Mouse (Mus musculus) embryonic facial prominence, embryonic 15.5 days (tissue): ENCODE results near the gene Pla2g4b. TPM values are rescaled to one million over a fixed set of nuclear protein-coding genes. Genes with fewer than 3 reads are reported as not detected.

Experiments
- ATAC-seq: fragments of 200-750 bp; cut with Nextera tagmentation; 2 replicates; pipeline ENCODE4 v1.8.0; 2017; ENCODE audit warnings: low read depth, moderate TSS enrichment; ENCODE audit not compliant: insufficient number of reproducible peaks, low FRiP score, low TSS enrichment
- H3K27ac ChIP-seq: fragments of 300-500 bp; sonication (generic); replicated peaks from 2 replicates; pipeline ENCODE4 v1.5.1; 2015; ENCODE audit warnings: mild to moderate bottlenecking, inconsistent platforms
- H3K27me3 ChIP-seq: fragments of 300-500 bp; sonication (generic); 2 replicates; pipeline ENCODE4 v1.6.1; 2015; ENCODE audit warnings: inconsistent platforms
- H3K36me3 ChIP-seq: fragments of 300-500 bp; sonication (generic); 2 replicates; pipeline ENCODE4 v1.6.1; 2015; ENCODE audit warnings: mild to moderate bottlenecking, inconsistent platforms
- H3K4me1 ChIP-seq: fragments of 300-500 bp; sonication (generic); 2 replicates; pipeline ENCODE4 v1.6.1; 2015; ENCODE audit warnings: inconsistent platforms
- H3K4me2 ChIP-seq: fragments of 300-500 bp; sonication (generic); replicated peaks from 2 replicates; pipeline ENCODE4 v1.6.1; 2015; ENCODE audit warnings: mild to moderate bottlenecking, inconsistent platforms
- H3K4me3 ChIP-seq: fragments of 300-500 bp; sonication (generic); replicated peaks from 2 replicates; pipeline ENCODE4 v1.5.1; 2015; ENCODE audit warnings: mild to moderate bottlenecking, inconsistent platforms
- H3K9ac ChIP-seq: fragments of 300-500 bp; sonication (generic); 2 replicates; pipeline ENCODE4 v1.6.1; 2015; ENCODE audit warnings: inconsistent platforms
- H3K9me3 ChIP-seq: fragments of 300-500 bp; sonication (generic); replicated peaks from 2 replicates; pipeline ENCODE4 v1.6.1; 2016; ENCODE audit warnings: inconsistent platforms
- WGBS: fragments of 180-500 bp; shearing (Covaris S2); methylation state at CpG from one replicate; pipeline ENCODE4 v1.1.7; 2015; 5-methylcytosine and 5-hydroxymethylcytosine counted together
- microRNA-seq: library from miRNA; unstranded; fragments of <30 nt; microRNA quantifications from one replicate; pipeline ENCODE4, GENCODE M21; 2016; ENCODE audit warnings: borderline number of aligned reads
- polyA plus RNA-seq: library from polyadenylated mRNA; unstranded; fragments of >200 nt; fragmentation: Nextera tagmentation; extraction: Ambion mirVana; gene quantifications from 2 replicates; pipeline ENCODE4 v1.2.1, GENCODE M21; 2015

The Pla2g4b gene
- polyA plus RNA-seq, 1 experiment from 2014 or later, result 3.8 TPM

- H3K36me3 ChIP-seq, result no peaks in the 10 kb centered on the region; the same call in 1 of the 2 replicates
- H3K4me1 ChIP-seq, result 0 out of 2 replicates have a peak, but pooled peaks cover 3% of the 10 kb centered on the region
- H3K9ac ChIP-seq, result no peak overlapping the region
- no peak overlapping the region for H3K27ac ChIP-seq
- H3K9me3 ChIP-seq, result no peaks in the 10 kb centered on the region
- 94% methylated on average over 2 of the region's 2 CpGs for WGBS
- no peaks in the 10 kb centered on the region for H3K27me3 ChIP-seq
- no peak overlapping the region for H3K4me2 ChIP-seq
- no peak for ATAC-seq
- no peak overlapping the region for H3K4me3 ChIP-seq
Observed at GRCm38 (mm10) chr2:120087897-120088296, 54.7 kb downstream of the Pla2g4b start.

DNA sequence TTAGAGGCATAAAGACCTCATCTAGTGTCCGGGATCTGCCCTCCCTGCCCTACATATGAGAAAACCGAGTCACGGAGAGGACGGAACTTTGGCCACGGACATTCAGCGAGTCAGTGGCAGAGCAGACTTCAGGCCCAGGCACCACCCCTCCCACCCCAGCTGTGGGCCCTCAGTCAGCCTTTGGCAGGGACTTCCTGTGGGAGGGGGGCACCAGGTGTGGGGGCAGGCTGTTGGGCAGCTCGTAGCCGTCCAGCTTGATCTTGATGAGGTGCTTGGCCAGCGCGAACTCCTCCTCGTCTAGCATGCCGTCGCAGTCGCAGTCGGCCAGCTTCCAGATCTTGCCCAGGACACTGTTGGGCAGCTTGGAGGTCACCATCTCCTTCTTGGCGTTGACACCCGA is 57.8 kb downstream of the Pla2g4b start:
- Histone ChIP-seq H3K9ac (no peak overlapping the region), H3K27ac (no peak overlapping the region), H3K9me3 (no peaks in the 10 kb centered on the region), H3K27me3 (no peaks in the 10 kb centered on the region), H3K4me2 (no peak overlapping the region), H3K4me1 (no peaks in the 10 kb centered on the region), H3K4me3 (no peak overlapping the region), H3K36me3 (no peaks in the 10 kb centered on the region; the same call in 1 of the 2 replicates)
- no peak for ATAC-seq
- 92% methylated on average over 17 of the region's 17 CpGs for WGBS

Small RNAs within 50 kb of the gene (microRNA-seq; reads per million reads assigned to microRNA genes)
- gene Mir7665, result not detected

Other genes starting within 250 kb of the Pla2g4b start
- gene Rpap1, start 245.9 kb upstream of the Pla2g4b start, polyA plus RNA-seq, result 24.5 and 25.8 TPM in 2 replicates
- 31.2 and 31.8 TPM in 2 replicates for gene Tyro3, start 235.7 kb upstream of the Pla2g4b start, polyA plus RNA-seq
- 29.9 and 30.9 TPM in 2 replicates for gene Mga, start 136.2 kb upstream of the Pla2g4b start, polyA plus RNA-seq
- gene Mapkbp1, start 60.7 kb upstream of the Pla2g4b start, polyA plus RNA-seq, result 5.2 TPM in 2 replicates
- gene Jmjd7, start 5.9 kb upstream of the Pla2g4b start, polyA plus RNA-seq, result 16.7 and 20.8 TPM in 2 replicates
- gene Gm28042, start 5.9 kb upstream of the Pla2g4b start, polyA plus RNA-seq, result 3.7 and 6.1 TPM in 2 replicates
- 59.7 and 67.5 TPM in 2 replicates for gene Ehd4, start 121.2 kb downstream of the Pla2g4b start, polyA plus RNA-seq
- 2.7 and 3.4 TPM in 2 replicates for gene Pla2g4e, start 211.9 kb downstream of the Pla2g4b start, polyA plus RNA-seq